Mouse (Mus musculus): ENCODE data around the gene Cep104. TPM values are rescaled to one million over a fixed set of nuclear protein-coding genes. Genes with fewer than 3 reads are reported as not detected.

Cep104 gene
- polyA plus RNA-seq, 1 experiment: 9.3 TPM

- no peak overlapping the region for H3K27ac ChIP-seq (ENCODE audit: insufficient read depth, low read depth, low read length)
- H3K36me3 ChIP-seq (ENCODE audit: control insufficient read depth, insufficient read depth, low read length): peaks cover 9% of the 10 kb centered on the region
- H3K27me3 ChIP-seq (ENCODE audit: control insufficient read depth, insufficient read depth, low read length): no peaks in the 10 kb centered on the region
- TF ChIP-seq POLR2A (IDR thresholded peaks at IDR 0.05; ENCODE audit: low read depth, low read length) (no peak), CTCF (IDR thresholded peaks at IDR 0.05; ENCODE audit: extremely low read depth, insufficient read length, insufficient replicate concordance, low read depth, low read length) (no peak)
- peaks cover 9% of the 10 kb centered on the region for H3K4me1 ChIP-seq (ENCODE audit: control insufficient read depth, insufficient read depth, insufficient read length, low read length)
- WGBS: 51% methylated on average over 17 of the region's 17 CpGs
- peak overlapping the region; percentile 61 for H3K4me3 ChIP-seq (ENCODE audit: low read depth, low read length)
Observed at GRCm38 (mm10) chr4:154024729-154025521, 49.9 kb downstream of the Cep104 start.

DNA sequence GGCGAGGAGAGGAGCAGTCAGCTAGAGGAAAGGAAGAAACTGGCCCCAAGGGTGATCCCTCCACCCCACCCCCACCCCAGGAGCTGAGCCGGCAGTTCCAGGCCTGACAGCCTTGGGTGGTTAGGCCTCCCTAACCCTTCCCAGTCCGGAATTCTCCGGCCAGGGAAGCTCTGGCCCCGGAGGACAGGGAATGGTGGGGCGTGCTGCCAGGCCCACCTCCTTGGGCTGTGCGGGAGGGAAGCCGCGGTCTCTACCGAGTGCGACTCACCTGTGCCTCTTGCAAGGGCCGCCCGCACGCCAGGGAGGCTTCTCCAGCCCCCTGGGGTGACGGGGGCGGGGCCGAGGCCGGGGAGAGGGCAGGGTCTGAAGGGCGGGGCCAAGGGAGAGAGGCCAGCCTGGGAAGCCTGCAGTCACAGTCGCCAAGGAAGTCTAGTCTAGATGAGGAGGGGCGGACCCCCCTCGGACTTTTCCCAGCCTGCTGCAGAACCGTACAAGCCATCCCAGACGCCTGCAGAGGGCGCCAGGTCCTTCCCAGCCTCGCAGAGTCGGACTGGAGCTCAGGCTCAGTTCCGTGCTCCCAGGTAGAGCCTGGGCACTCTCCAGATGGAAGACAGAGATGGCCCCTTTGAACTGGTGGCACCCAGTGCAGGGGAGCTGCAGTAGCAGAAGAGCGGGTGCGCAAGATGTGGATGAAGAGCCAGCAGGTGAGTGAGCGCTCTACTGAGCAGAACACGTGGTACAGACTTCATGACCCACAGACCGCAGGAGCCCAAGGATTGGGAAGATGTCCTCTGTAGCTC is 50.8 kb downstream of the Cep104 start, which contains the start of gene Smim1:
TSS of gene Smim1 (minus strand) at position 590 of the 800 bp plus-strand sequence.
- Histone ChIP-seq H3K27ac (ENCODE audit: insufficient read depth, low read depth, low read length) (no peak within 1 kb of the TSS), H3K36me3 (ENCODE audit: control insufficient read depth, insufficient read depth, low read length) (peaks cover 8% of the 10 kb centered on the region; the same call in 1 of the 2 replicates), H3K4me3 (ENCODE audit: low read depth, low read length) (peak within 1 kb of the TSS; percentile 61), H3K27me3 (ENCODE audit: control insufficient read depth, insufficient read depth, low read length) (no peaks in the 10 kb centered on the region), H3K4me1 (ENCODE audit: control insufficient read depth, insufficient read depth, insufficient read length, low read length) (peaks cover 9% of the 10 kb centered on the region)
- peak; percentile 27; the same call in 1 of the 2 replicates for TF ChIP-seq CTCF (IDR thresholded peaks at IDR 0.05; ENCODE audit: extremely low read depth, insufficient read length, insufficient replicate concordance, low read depth, low read length)
- TF ChIP-seq POLR2A (IDR thresholded peaks at IDR 0.05; ENCODE audit: low read depth, low read length): no peak
- WGBS: 3% methylated on average over 33 of the region's 33 CpGs

DNA sequence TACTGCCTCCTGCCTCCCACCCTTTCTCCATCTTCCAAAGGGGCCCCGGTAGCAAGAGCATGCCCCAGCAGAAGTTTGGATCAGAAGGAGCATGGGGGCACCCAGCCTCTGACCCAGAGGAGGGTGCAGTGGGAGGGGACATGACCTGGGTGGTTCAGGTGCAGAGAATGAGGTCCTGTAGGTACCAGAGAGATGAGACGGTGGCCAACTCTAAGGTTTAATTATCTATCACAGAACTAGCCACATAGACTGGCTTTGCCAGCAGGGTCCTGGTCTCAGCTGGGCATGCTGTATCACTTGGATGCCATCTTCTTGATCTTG is 51.4 kb downstream of the Cep104 start:
- Histone ChIP-seq H3K4me1 (ENCODE audit: control insufficient read depth, insufficient read depth, insufficient read length, low read length) (peaks cover 9% of the 10 kb centered on the region), H3K4me3 (ENCODE audit: low read depth, low read length) (peak overlapping the region; percentile 61), H3K27me3 (ENCODE audit: control insufficient read depth, insufficient read depth, low read length) (no peaks in the 10 kb centered on the region), H3K36me3 (ENCODE audit: control insufficient read depth, insufficient read depth, low read length) (peaks cover 3% of the 10 kb centered on the region; the same call in 1 of the 2 replicates), H3K27ac (ENCODE audit: insufficient read depth, low read depth, low read length) (no peak overlapping the region)
- 7% methylated on average over 2 of the region's 2 CpGs for WGBS
- TF ChIP-seq CTCF (IDR thresholded peaks at IDR 0.05; ENCODE audit: extremely low read depth, insufficient read length, insufficient replicate concordance, low read depth, low read length) (no peak), POLR2A (IDR thresholded peaks at IDR 0.05; ENCODE audit: low read depth, low read length) (no peak)

DNA sequence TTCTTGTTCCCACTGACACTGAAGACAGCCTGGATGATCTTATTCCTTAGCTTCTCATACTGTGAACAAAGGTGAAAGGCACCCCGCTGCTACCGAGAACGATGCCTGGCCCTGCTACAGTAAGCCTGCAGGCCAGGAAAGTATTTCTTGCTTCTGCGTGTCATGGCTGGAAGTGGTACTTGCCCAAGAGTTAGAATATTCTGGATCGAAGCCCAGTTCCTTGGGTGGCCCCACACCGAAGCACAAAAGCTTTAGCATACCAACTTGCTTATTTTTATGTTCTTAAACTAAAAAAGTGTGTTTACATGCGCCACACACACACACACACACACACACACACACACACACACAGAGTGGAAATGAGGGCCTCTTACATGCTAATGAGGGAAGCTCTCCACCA is 53.1 kb downstream of the Cep104 start:
- no peaks in the 10 kb centered on the region for H3K36me3 ChIP-seq (ENCODE audit: control insufficient read depth, insufficient read depth, low read length)
- 83% methylated on average over 7 of the region's 7 CpGs for WGBS
- H3K27me3 ChIP-seq (ENCODE audit: control insufficient read depth, insufficient read depth, low read length): no peaks in the 10 kb centered on the region
- TF ChIP-seq CTCF (IDR thresholded peaks at IDR 0.05; ENCODE audit: extremely low read depth, insufficient read length, insufficient replicate concordance, low read depth, low read length) (no peak), POLR2A (IDR thresholded peaks at IDR 0.05; ENCODE audit: low read depth, low read length) (no peak)
- peaks cover 9% of the 10 kb centered on the region for H3K4me1 ChIP-seq (ENCODE audit: control insufficient read depth, insufficient read depth, insufficient read length, low read length)
- H3K27ac ChIP-seq (ENCODE audit: insufficient read depth, low read depth, low read length): no peak overlapping the region
- H3K4me3 ChIP-seq (ENCODE audit: low read depth, low read length): no peak overlapping the region

DNA sequence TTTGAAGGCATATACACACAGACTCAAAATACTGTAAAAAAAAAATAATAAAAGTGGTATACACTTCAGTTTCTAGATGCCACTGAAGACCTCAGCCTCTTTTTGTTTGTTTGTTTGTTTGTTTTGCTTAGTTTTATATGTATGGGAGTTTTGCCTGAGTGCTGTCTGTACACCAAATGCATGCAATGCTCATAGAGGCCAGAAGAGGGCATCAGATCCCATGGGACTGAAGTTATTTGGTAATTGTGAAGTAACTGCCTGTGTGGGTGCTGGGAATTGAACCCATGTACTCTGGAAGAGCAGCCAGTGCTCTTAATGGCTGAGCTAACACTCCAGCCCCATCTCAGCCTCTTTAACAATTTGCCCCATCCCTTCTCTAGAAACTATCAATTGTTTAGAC is 53.7 kb downstream of the Cep104 start:
- Histone ChIP-seq H3K27me3 (ENCODE audit: control insufficient read depth, insufficient read depth, low read length) (no peaks in the 10 kb centered on the region), H3K36me3 (ENCODE audit: control insufficient read depth, insufficient read depth, low read length) (no peaks in the 10 kb centered on the region)
- no peak for TF ChIP-seq POLR2A (IDR thresholded peaks at IDR 0.05; ENCODE audit: low read depth, low read length)
- peak; percentile 16; the same call in 1 of the 2 replicates for TF ChIP-seq CTCF (IDR thresholded peaks at IDR 0.05; ENCODE audit: extremely low read depth, insufficient read length, insufficient replicate concordance, low read depth, low read length)

DNA sequence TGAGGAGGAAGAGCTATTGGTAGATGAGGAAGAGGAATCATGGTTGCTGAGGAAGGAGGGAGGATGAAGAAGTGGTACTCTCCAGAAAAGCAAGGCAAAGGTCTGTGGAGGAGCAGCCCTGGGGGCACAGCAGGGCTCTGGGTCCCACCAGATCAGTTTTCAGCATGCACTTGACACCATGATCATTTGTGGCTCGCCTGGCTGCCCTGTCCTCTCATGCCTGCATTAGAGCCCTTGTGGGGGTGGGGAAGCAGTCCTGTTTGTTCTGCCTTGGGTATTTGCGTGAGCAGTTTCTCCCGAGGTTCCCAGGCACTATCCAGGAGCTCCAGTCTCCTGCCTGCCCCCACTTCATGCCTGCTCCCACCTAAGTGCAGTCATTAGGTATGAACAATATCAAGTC is 62.1 kb downstream of the Cep104 start:
- WGBS: 37% methylated on average over 3 of the region's 3 CpGs
- H3K27ac ChIP-seq (ENCODE audit: insufficient read depth, low read depth, low read length): no peak overlapping the region
- H3K27me3 ChIP-seq (ENCODE audit: control insufficient read depth, insufficient read depth, low read length): 0 out of 2 replicates have a peak, but pooled peaks cover under 1% of the 10 kb centered on the region
- no peaks in the 10 kb centered on the region for H3K4me1 ChIP-seq (ENCODE audit: control insufficient read depth, insufficient read depth, insufficient read length, low read length)
- TF ChIP-seq POLR2A (IDR thresholded peaks at IDR 0.05; ENCODE audit: low read depth, low read length) (no peak), CTCF (IDR thresholded peaks at IDR 0.05; ENCODE audit: extremely low read depth, insufficient read length, insufficient replicate concordance, low read depth, low read length) (no peak)
- H3K4me3 ChIP-seq (ENCODE audit: low read depth, low read length): no peak overlapping the region
- no peaks in the 10 kb centered on the region for H3K36me3 ChIP-seq (ENCODE audit: control insufficient read depth, insufficient read depth, low read length)

More for the DNA sequence above, 53.7 kb downstream of the Cep104 start:
- peaks cover 9% of the 10 kb centered on the region for H3K4me1 ChIP-seq (ENCODE audit: control insufficient read depth, insufficient read depth, insufficient read length, low read length)
- H3K4me3 ChIP-seq (ENCODE audit: low read depth, low read length): no peak overlapping the region
- no peak overlapping the region for H3K27ac ChIP-seq (ENCODE audit: insufficient read depth, low read depth, low read length)

- H3K27me3 ChIP-seq (ENCODE audit: control insufficient read depth, insufficient read depth, low read length): 0 out of 2 replicates have a peak, but pooled peaks cover 2% of the 10 kb centered on the region
- WGBS: 82% methylated on average over 9 of the region's 9 CpGs
- H3K36me3 ChIP-seq (ENCODE audit: control insufficient read depth, insufficient read depth, low read length): no peaks in the 10 kb centered on the region
- no peak within 1 kb of the TSS for H3K4me3 ChIP-seq (ENCODE audit: low read depth, low read length)
- H3K4me1 ChIP-seq (ENCODE audit: control insufficient read depth, insufficient read depth, insufficient read length, low read length): no peaks in the 10 kb centered on the region
- TF ChIP-seq POLR2A (IDR thresholded peaks at IDR 0.05; ENCODE audit: low read depth, low read length) (no peak), CTCF (IDR thresholded peaks at IDR 0.05; ENCODE audit: extremely low read depth, insufficient read length, insufficient replicate concordance, low read depth, low read length) (no peak)
- H3K27ac ChIP-seq (ENCODE audit: insufficient read depth, low read depth, low read length): no peak within 1 kb of the TSS
Observed at GRCm38 (mm10) chr4:154042577-154042976, 67.6 kb downstream of the Cep104 start, which contains the start of gene Ccdc27. Ccdc27 (minus strand) TSS chr4:154042677.
